Mouse (Mus musculus) embryonic facial prominence, embryonic 10.5 days (tissue): ENCODE measurements around the gene 4932438H23Rik. TPM values are rescaled to one million over a fixed set of nuclear protein-coding genes. Genes with fewer than 3 reads are reported as not detected.

Experiments used
- DNase-seq: peaks from one replicate; pipeline ENCODE4 v3.0.0-alpha.2; 2017; ENCODE audit warnings: low spot score
- H3K27ac ChIP-seq: fragments of 300-500 bp; sonication (generic); replicated peaks from 2 replicates; pipeline ENCODE4 v1.5.1; 2016; ENCODE audit warnings: mild to moderate bottlenecking
- H3K27me3 ChIP-seq: fragments of 300-500 bp; sonication (generic); replicated peaks from 2 replicates; pipeline ENCODE4 v1.6.1; 2016; ENCODE audit warnings: low read depth, mild to moderate bottlenecking; ENCODE audit not compliant: poor library complexity, severe bottlenecking
- H3K36me3 ChIP-seq: fragments of 300-500 bp; sonication (generic); replicated peaks from 2 replicates; pipeline ENCODE4 v1.6.1; 2016; ENCODE audit warnings: mild to moderate bottlenecking, moderate library complexity
- H3K4me1 ChIP-seq: fragments of 300-500 bp; sonication (generic); 2 replicates; pipeline ENCODE4 v1.6.1; 2016
- H3K4me3 ChIP-seq: fragments of 300-500 bp; sonication (generic); 2 replicates; pipeline ENCODE4 v1.5.1; 2016; ENCODE audit warnings: mild to moderate bottlenecking, moderate library complexity
- H3K9me3 ChIP-seq: fragments of 300-500 bp; sonication (generic); 2 replicates; pipeline ENCODE4 v1.6.1; 2016; ENCODE audit warnings: mild to moderate bottlenecking
- WGBS: fragments of 180-500 bp; shearing (Covaris S2); methylation state at CpG from one replicate; pipeline ENCODE4 v1.1.7; 2016; 5-methylcytosine and 5-hydroxymethylcytosine counted together
- polyA plus RNA-seq: library from polyadenylated mRNA; unstranded; fragments of >200 nt; fragmentation: Nextera tagmentation; extraction: Ambion mirVana; gene quantifications from 2 replicates; pipeline ENCODE4 v1.2.1, GENCODE M21; 2016

Gene 4932438H23Rik
- polyA plus RNA-seq, 1 experiment from 2014 or later, result not detected

DNA sequence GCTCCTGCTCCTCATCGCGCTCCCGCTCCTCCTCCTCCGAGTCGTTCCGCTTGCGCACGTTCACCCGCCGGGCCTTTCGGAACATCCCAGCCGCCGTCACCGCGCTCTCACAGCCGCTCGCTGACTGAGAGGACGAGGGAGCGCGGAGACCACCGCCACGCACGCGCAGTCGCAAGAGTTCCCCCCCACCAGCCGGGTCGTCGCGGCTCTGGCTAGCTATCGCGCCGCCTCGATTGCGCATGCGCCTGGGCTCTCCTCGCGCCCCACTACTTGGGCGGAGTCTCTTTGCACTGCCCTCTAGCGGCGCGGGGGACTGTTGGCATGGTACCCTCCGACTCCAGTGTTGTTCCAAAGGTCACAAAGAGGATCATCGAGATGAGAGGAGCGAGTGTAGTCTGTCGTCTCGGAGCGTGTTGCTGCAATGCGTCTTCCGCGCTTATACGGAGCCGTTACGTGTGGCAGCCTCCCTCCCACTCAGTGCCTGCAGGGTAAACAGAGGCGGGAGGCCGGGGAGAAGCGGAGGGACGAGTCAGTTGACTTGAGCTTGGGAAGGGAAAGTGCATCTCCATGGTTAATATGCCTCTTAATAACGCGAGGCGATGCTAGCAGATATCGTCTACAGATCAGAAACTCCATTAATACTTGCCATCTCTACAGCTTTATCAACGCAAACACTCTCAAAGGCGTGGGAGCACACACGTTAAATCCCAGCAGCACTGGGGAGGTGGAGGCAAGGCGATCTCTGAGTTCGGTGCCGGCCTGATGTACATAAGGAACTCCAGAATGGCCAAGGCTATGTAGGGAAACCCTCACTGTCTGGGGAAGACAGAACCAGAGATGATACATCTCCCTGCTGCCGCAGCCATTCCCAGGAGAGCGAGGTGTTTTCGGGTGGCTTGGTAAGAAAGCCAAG lies 50.4 kb downstream of the 4932438H23Rik start, which contains the start of gene Paxbp1:
TSS of gene Paxbp1 (minus strand) at position 274 of the 913 bp plus-strand sequence.
- H3K27ac ChIP-seq, result peak within 1 kb of the TSS; percentile 96
- H3K27me3 ChIP-seq, result 0 out of 2 replicates have a peak, but pooled peaks cover 4% of the 10 kb centered on the region
- peaks cover 18% of the 10 kb centered on the region for H3K4me1 ChIP-seq
- 2% methylated on average over 70 of the region's 70 CpGs for WGBS
- no peaks in the 10 kb centered on the region for H3K9me3 ChIP-seq
- H3K36me3 ChIP-seq, result peaks cover 23% of the 10 kb centered on the region
- peak; percentile 100 for DNase-seq
- peak within 1 kb of the TSS; percentile 86 for H3K4me3 ChIP-seq

DNA sequence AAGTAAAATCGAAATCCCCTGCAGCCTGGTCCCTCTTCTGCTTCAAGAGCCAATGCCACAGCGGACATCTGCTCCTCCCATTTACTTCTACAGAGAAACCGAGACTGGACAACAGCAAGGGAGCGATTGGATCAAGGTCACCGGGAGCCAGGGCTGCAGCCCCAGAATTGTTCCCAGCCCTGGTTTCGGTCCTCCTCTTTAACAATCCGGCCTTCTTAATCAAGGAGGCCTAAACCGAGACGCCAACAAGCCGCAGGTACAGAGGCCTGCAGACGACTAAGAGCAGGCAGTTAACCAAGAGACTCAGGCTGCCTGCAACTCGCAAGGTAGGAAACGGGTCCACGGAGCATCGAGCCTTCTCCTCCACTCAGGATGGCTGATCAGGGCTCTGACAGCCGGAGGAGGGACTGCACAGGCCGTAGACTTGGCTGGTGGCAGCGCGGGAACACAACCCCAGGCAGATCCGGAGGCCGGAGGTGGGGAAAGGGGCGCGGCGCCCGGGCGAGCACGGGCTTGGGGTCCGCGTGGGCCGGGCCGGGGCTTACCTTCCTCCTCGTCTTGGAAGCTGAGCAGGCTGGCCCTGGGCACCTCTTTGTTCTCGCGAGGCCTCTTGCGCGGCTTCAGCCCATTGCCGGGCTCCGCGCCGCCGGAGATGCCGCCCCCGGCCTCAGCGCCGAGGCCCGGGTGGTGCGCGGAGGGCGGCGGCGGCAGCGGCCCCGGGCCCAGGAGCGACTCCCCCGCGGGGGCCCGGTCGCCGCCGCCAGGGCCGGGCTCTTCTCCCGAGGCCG lies 51.3 kb downstream of the 4932438H23Rik start:
- Histone ChIP-seq H3K27me3 (0 out of 2 replicates have a peak, but pooled peaks cover 3% of the 10 kb centered on the region), H3K36me3 (peaks cover 32% of the 10 kb centered on the region), H3K4me3 (peak overlapping the region; percentile 86), H3K9me3 (no peaks in the 10 kb centered on the region), H3K27ac (peak overlapping the region; percentile 96), H3K4me1 (peaks cover 18% of the 10 kb centered on the region)
- peak; percentile 80 for DNase-seq
- WGBS, result under 1% methylated on average over 63 of the region's 63 CpGs

DNA sequence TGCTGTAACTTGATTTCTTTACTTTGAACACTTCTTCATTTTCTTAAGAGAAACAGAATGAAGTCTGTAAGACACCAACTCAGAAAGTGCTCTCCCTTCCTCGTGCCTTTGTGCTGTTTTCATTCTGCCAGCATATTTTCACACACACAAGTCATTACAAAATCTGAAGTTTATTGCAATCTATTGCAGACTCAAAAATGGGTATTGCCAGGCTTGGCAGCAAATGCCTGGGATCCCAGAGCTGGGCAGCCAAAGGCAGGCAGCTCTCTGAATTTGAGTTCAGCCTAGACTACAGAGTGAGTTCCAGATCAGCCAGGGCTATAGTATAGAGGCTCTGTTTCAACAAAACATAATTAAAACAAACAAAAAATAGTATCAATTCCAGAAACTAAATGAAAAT lies 52.3 kb downstream of the 4932438H23Rik start:
- WGBS, result 76% methylated on average over 1 of the region's 1 CpGs
- peaks cover 18% of the 10 kb centered on the region for H3K4me1 ChIP-seq
- peak overlapping the region; percentile 86 for H3K4me3 ChIP-seq
- no peak for DNase-seq
- peaks cover 42% of the 10 kb centered on the region for H3K36me3 ChIP-seq
- H3K9me3 ChIP-seq, result no peaks in the 10 kb centered on the region
- H3K27ac ChIP-seq, result no peak overlapping the region
- H3K27me3 ChIP-seq, result no peaks in the 10 kb centered on the region

DNA sequence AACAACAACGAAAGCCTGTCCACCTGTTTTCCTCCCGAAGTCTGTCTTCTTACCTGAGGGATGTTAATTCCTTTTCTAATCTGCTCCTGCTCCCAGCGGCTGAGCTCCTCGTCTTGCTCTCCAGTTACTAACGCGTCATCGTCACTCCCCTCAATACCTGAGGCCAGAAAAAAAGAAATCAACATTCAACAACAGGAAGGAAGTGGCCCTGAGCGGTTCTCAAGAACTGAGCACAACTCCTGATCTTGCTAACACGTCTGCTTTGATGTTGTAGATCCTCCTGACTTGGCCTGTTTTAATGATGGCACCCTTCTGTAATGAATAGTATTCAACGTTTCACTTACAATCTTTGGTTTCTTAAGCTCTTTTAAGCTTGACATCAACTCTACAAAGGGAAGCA lies 59.1 kb downstream of the 4932438H23Rik start:
- Histone ChIP-seq H3K4me1 (no peaks in the 10 kb centered on the region), H3K9me3 (no peaks in the 10 kb centered on the region), H3K4me3 (no peak overlapping the region), H3K36me3 (peaks cover 96% of the 10 kb centered on the region), H3K27me3 (no peaks in the 10 kb centered on the region), H3K27ac (no peak overlapping the region)
- WGBS, result 92% methylated on average over 10 of the region's 10 CpGs
- DNase-seq, result no peak

DNA sequence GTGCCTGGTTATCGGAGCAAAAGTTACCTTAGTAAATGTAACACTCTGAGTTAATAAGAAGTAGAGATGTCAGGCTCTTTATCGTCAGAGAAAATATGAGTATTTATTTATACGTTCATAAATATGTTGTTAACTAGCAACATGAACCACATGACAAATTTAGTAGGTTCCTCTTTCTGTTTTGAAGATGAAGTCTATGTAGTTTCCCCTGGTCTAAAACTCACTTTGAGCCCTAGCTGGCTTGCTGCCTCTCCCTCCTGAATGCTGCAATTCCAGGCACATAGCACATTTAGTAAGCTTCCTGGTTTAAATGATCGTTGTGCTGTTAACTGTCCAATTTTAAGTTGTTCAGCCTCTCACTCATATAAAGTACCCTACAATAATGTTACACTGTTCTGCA lies 64.2 kb downstream of the 4932438H23Rik start:
- peaks cover 95% of the 10 kb centered on the region for H3K36me3 ChIP-seq
- 94% methylated on average over 4 of the region's 4 CpGs for WGBS
- H3K4me1 ChIP-seq, result no peaks in the 10 kb centered on the region
- H3K4me3 ChIP-seq, result no peak overlapping the region
- H3K27me3 ChIP-seq, result no peaks in the 10 kb centered on the region
- no peak overlapping the region for H3K27ac ChIP-seq
- DNase-seq, result no peak
- no peaks in the 10 kb centered on the region for H3K9me3 ChIP-seq

DNA sequence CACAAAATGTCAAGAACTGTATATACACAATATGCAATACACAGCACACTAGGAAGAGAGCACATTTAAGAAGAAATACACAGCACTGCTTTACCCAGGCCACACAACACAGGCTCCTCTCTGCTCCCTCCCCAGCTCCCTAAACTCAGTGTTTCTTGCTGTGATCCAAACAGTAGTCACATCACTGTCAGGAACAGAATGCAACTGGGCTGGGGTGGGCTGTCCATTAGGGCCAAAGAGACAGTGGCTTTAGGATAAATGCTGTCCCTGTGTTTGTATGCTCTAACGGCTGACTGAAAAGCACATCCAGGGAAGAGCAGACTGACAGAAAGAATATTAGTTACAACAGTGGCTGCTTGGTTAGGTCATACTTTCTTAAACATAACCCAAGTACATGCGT lies 65.0 kb downstream of the 4932438H23Rik start:
- no peaks in the 10 kb centered on the region for H3K27me3 ChIP-seq
- no peaks in the 10 kb centered on the region for H3K9me3 ChIP-seq
- H3K4me1 ChIP-seq, result no peaks in the 10 kb centered on the region
- H3K27ac ChIP-seq, result no peak overlapping the region
- DNase-seq, result no peak
- H3K36me3 ChIP-seq, result peaks cover 96% of the 10 kb centered on the region
- no peak overlapping the region for H3K4me3 ChIP-seq
- 91% methylated on average over 2 of the region's 2 CpGs for WGBS

DNA sequence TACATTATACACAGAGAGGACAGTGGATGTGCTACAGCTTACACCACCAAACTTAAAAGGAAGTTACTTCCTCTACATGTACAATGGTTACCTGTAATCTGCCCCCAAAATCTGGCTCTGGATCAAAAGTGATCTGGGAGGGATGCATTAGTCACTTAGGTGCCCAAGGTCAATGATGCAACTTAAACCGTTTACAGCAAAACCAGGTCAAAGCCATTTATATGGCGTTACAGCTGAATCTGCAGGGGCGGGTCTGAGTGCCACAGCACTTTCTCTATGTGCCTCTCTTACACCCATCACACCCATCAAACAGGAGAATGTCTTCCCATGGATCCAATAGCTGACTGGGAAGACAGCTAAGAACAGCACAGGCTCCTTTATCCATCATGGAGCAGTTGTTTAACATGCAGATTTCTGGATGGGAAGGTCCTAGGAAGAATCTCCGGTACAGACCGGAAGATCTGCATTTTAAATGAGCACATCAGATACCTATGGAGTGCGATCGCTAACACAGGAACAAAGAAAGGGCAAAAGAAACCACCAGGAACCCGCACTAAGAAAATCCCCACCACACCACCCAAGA lies 65.7 kb downstream of the 4932438H23Rik start:
- no peak for DNase-seq
- 92% methylated on average over 8 of the region's 8 CpGs for WGBS
- H3K4me1 ChIP-seq, result no peaks in the 10 kb centered on the region
- peaks cover 97% of the 10 kb centered on the region for H3K36me3 ChIP-seq
- H3K27ac ChIP-seq, result no peak overlapping the region
- no peaks in the 10 kb centered on the region for H3K27me3 ChIP-seq
- H3K4me3 ChIP-seq, result no peak overlapping the region
- peaks cover 3% of the 10 kb centered on the region; the same call in 1 of the 2 replicates for H3K9me3 ChIP-seq

DNA sequence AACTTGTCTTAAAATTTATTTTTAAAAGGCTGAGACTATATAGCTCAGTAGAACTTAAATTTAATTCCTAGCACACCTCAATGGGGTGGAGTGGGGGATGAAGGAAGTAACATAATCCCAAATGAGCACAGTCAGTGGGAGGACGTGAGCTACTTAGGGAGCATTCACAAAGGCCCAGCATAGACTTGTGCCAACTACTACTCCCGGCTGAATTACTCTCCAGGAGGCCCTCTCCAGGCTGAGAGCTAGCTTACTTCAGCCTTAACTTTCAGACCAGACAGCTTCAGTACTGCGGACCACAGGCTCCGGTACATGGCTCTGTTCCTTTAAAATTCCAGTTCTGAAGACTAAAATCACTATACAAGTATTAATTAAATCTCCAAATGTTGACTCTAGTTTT lies 68.6 kb downstream of the 4932438H23Rik start:
- Histone ChIP-seq H3K4me3 (no peak overlapping the region), H3K9me3 (peaks cover 6% of the 10 kb centered on the region; the same call in 1 of the 2 replicates), H3K4me1 (no peaks in the 10 kb centered on the region), H3K36me3 (peaks cover 97% of the 10 kb centered on the region), H3K27ac (no peak overlapping the region), H3K27me3 (no peaks in the 10 kb centered on the region)
- no peak for DNase-seq
- WGBS, result 93% methylated on average over 4 of the region's 4 CpGs

DNA sequence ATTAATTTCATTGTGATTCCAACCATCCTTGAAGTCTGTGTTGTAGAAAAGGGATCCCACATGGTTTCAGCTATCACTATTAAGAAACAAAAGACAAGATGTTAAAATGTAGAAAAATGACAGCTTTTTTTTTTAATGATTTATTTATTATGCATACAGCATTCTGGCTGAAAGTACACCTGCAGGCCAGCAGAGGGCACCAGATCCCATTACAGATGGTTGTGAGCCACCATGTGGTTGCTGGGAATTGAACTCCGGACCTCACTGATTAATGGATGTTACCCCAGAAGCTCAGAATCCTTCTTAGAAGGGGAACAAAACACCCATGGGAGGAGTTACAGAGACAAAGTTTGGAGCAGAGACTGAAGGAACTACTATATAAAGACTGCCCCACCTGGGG lies 71.5 kb downstream of the 4932438H23Rik start:
- H3K4me1 ChIP-seq, result no peaks in the 10 kb centered on the region
- no peak overlapping the region for H3K27ac ChIP-seq
- no peaks in the 10 kb centered on the region for H3K27me3 ChIP-seq
- peak; percentile 21 for DNase-seq
- H3K4me3 ChIP-seq, result no peak overlapping the region
- peaks cover 6% of the 10 kb centered on the region; the same call in 1 of the 2 replicates for H3K9me3 ChIP-seq
- H3K36me3 ChIP-seq, result peaks cover 100% of the 10 kb centered on the region
- 82% methylated on average over 1 of the region's 1 CpGs for WGBS

DNA sequence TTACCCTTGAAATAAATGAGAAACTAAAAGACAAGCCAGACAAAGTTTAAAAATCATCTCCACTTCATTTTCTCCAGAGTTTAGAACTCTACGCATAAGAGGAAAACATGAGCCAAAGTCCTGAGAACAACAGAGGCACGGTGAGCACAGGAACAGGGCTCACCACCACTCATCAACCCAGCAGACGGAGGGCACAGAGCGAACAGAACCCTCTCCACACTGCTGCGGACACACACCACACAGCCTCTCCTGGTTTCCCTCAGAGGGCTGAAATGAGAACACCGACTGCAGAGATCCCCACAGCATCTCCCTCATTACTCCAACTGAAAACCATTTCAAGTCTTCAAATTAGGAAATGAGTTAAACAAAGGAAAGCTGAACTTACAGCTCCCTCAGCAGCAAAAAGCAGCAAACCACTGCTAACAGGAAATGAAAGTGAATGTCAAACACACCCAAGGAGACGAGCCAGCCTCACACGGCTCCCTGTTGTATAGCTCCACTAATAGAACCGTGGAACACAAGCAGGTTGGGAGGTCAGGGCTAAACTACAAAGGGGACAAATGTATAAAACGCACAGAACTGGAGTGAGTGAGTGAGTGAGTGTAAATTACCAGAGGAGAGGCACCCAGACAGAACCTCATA lies 74.0 kb downstream of the 4932438H23Rik start:
- no peak for DNase-seq
- Histone ChIP-seq H3K36me3 (peaks cover 99% of the 10 kb centered on the region), H3K4me1 (no peaks in the 10 kb centered on the region), H3K4me3 (no peak overlapping the region), H3K9me3 (peaks cover 6% of the 10 kb centered on the region; the same call in 1 of the 2 replicates), H3K27ac (no peak overlapping the region), H3K27me3 (no peaks in the 10 kb centered on the region)
- WGBS, result 92% methylated on average over 10 of the region's 10 CpGs

DNA sequence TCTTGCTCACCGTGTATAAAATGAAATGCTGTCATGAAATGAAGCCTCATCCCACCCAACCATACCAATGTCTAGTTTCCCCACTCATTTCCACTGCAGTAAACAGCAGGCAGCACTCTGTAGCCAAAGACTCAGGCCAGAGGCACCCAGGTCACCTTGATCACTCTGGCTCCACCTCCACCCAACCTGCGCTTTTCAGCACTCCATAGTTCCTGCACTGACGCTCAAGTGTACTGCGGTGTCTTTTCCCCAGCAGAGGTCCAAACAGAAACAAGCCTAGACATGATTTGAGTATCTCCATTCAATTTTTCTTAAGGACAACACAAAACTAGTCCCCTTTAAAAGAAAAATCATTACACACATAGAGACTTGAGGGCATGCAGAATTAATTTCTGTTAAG lies 75.4 kb downstream of the 4932438H23Rik start:
- 98% methylated on average over 4 of the region's 4 CpGs for WGBS
- Histone ChIP-seq H3K4me1 (no peaks in the 10 kb centered on the region), H3K4me3 (no peak overlapping the region), H3K9me3 (peaks cover 5% of the 10 kb centered on the region; the same call in 1 of the 2 replicates), H3K27me3 (no peaks in the 10 kb centered on the region), H3K27ac (no peak overlapping the region), H3K36me3 (peaks cover 99% of the 10 kb centered on the region)
- no peak for DNase-seq

DNA sequence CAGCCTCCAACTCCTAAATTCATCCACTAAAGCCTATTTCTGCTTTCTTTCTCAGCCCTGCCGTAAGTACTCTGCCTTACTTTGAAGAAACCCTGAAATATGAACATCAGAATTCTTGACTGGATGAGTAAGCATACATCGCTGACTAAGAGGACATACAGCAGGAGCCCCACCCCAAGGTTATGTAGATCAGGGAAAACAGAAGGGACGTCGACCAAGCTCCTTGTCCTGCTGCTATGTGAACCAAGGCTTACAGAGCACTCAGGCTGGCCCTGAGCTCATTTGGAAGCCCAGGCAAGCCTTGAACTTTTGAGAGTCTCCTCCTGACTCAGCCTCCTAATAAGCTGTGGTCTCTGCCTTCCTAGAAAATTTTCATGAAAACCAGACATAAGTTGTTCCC lies 79.2 kb downstream of the 4932438H23Rik start:
- WGBS, result 86% methylated on average over 4 of the region's 4 CpGs
- Histone ChIP-seq H3K27me3 (no peaks in the 10 kb centered on the region), H3K4me1 (peaks cover 8% of the 10 kb centered on the region; the same call in 1 of the 2 replicates), H3K9me3 (no peaks in the 10 kb centered on the region), H3K27ac (no peak overlapping the region), H3K4me3 (no peak overlapping the region), H3K36me3 (peaks cover 76% of the 10 kb centered on the region)
- no peak for DNase-seq
